Mouse (Mus musculus) T-cell, adult 66 days (primary cell): ENCODE results near the gene Olfr704. TPM values are rescaled to one million over a fixed set of nuclear protein-coding genes. Genes with fewer than 3 reads are reported as not detected.

ENCODE experiments used
- total RNA-seq, 2 experiments: library from RNA; stranded (reverse); gene quantifications; 3 replicates in 1 of 2; 4 replicates in 1 of 2; pipeline ENCODE4 v1.2.4; 2023

The Olfr704 gene
- total RNA-seq = not detected

GRCm38 (mm10) chr7:106862885-106863284 lies at the start of gene Olfr704:
TSS of gene Olfr704 (plus strand) at chr7:106863185.

GRCm38 (mm10) chr7:106813829-106814228 lies 49.2 kb upstream of the Olfr704 start, which contains the start of gene Olfr701:
TSS of gene Olfr701 (plus strand) at chr7:106814129.

GRCm38 (mm10) chr7:106833793-106834192 lies 29.2 kb upstream of the Olfr704 start, which contains the start of gene Olfr702:
TSS of gene Olfr702 (minus strand) at chr7:106833893.

GRCm38 (mm10) chr7:106843060-106843459 lies 19.9 kb upstream of the Olfr704 start, which contains the start of gene Olfr703:
TSS of gene Olfr703 (plus strand) at chr7:106843360.

GRCm38 (mm10) chr7:106876791-106877190 lies 13.8 kb downstream of the Olfr704 start, which contains the start of gene Olfr705:
TSS of gene Olfr705 (minus strand) at chr7:106876891.

GRCm38 (mm10) chr7:106888062-106888461 lies 25.1 kb downstream of the Olfr704 start, which contains the start of gene Olfr706:
TSS of gene Olfr706 (minus strand) at chr7:106888162.

GRCm38 (mm10) chr7:106901141-106901540 lies 38.2 kb downstream of the Olfr704 start, which contains the start of gene Olfr707:
TSS of gene Olfr707 (minus strand) at chr7:106901241.

GRCm38 (mm10) chr7:106907676-106908075 lies 44.7 kb downstream of the Olfr704 start, which contains the start of gene Olfr1532-ps1:
TSS of gene Olfr1532-ps1 (plus strand) at chr7:106908001.

Other genes with a start within 250 kb of the Olfr704 start
- gene Olfr693, start 182.6 kb upstream of the Olfr704 start, total RNA-seq = not detected
- gene Olfr694, start 171.4 kb upstream of the Olfr704 start, total RNA-seq = not detected
- not detected for gene Olfr695, start 146.8 kb upstream of the Olfr704 start, total RNA-seq
- not detected for gene Olfr697, start 120.7 kb upstream of the Olfr704 start, total RNA-seq
- gene Olfr698, start 107.8 kb upstream of the Olfr704 start, total RNA-seq = not detected
- not detected for gene Olfr699, start 70.0 kb upstream of the Olfr704 start, total RNA-seq
- gene Olfr700, start 54.4 kb upstream of the Olfr704 start, total RNA-seq = not detected
- gene Olfr701, start 49.1 kb upstream of the Olfr704 start, total RNA-seq = not detected
- gene Olfr702, start 29.3 kb upstream of the Olfr704 start, total RNA-seq = not detected
- not detected for gene Olfr703, start 19.8 kb upstream of the Olfr704 start, total RNA-seq
- not detected for gene Olfr705, start 13.7 kb downstream of the Olfr704 start, total RNA-seq
- gene Olfr706, start 25.0 kb downstream of the Olfr704 start, total RNA-seq = not detected
- gene Olfr707, start 38.1 kb downstream of the Olfr704 start, total RNA-seq = not detected
- not detected for gene Olfr1532-ps1, start 44.8 kb downstream of the Olfr704 start, total RNA-seq
- gene Olfr709-ps1, start 69.0 kb downstream of the Olfr704 start, total RNA-seq = under 1 TPM; 0.20 to 0.21 TPM
- not detected for gene Olfr710, start 85.1 kb downstream of the Olfr704 start, total RNA-seq
- not detected for gene Olfr6, start 100.8 kb downstream of the Olfr704 start, total RNA-seq
- gene Olfr711, start 112.3 kb downstream of the Olfr704 start, total RNA-seq = not detected
- not detected for gene Olfr2, start 142.9 kb downstream of the Olfr704 start, total RNA-seq
- not detected for gene Olfr713, start 168.0 kb downstream of the Olfr704 start, total RNA-seq
- gene Olfr714, start 207.8 kb downstream of the Olfr704 start, total RNA-seq = not detected
- gene Olfr17, start 230.0 kb downstream of the Olfr704 start, total RNA-seq = not detected
- not detected for gene Olfr715b, start 247.2 kb downstream of the Olfr704 start, total RNA-seq